Mouse (Mus musculus) olfactory bulb, adult 2 months (tissue): ENCODE measurements at regions not wholly inside any gene's neighbourhood (a gene's known extent, or its start where the extent isn't known, plus 50 kb on each side); places are given as distances from the start of the nearest gene placed in this dataset.

Experiments
- CTCF ChIP-seq: fragments of 200-500 bp; IDR thresholded peaks from 2 replicates; pipeline ENCODE4 v1.5.1; 2012; ENCODE audit warnings: low read depth, mild to moderate bottlenecking, low read length, moderate library complexity; ENCODE audit not compliant: insufficient read depth
- POLR2A ChIP-seq: fragments of 200-500 bp; IDR thresholded peaks from 2 replicates; pipeline ENCODE4 v1.6.1; 2012; ENCODE audit warnings: mild to moderate bottlenecking, low read depth, low read length, moderate library complexity; ENCODE audit not compliant: insufficient read depth

DNA sequence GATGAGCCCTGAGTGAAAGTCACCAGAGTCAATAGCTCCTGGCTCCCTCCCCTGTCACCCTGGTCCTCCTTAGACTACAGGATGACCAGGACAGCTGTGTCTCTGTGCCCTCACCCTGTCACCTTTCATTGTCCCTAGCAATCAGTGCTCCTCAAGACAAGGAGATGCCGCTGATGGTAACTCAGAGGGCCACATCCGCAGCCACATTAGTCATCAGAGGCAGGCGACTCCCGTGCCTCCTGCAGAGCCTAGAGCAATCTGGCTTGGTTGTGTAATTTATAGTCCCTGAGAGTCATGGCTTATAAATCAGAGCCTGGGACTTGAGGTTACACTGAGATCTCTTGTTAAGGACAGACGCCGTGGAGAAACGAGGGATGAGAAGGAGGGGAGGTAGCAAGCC is 123.9 kb upstream of the Slc35f3 start:
- TF ChIP-seq POLR2A (no peak), CTCF (no peak)
